Mouse (Mus musculus) cerebellum, postnatal 4 days (tissue): ENCODE results near the gene Olfr310.

Experiments used
- DNase-seq, 2 experiments: peaks; one replicate each; pipeline ENCODE4 v3.0.0; 2022; ENCODE audit warnings: low spot score in 2 of 2, mixed read lengths in 1 of 2

The Olfr310 gene

DNA sequence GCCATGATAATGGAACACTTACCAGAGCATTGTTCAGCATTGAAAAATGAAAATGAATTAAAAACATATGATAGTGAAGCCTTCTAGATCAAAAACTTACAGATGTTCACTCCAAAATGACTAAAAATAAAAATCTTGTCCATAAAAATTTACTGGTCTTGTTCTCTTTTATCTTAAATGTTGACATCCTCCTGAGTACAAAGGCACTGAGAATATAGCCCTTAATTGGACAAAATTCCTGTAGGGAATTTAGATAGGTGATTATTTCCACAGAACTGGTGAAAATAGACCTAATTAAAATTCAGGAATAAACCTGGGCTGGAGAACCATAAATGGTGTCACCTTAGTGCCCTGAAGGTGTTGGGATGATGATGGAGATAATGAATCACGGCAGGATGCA, at the start of gene Olfr310:
Olfr310 (minus strand) TSS at position 101 of the 400 bp plus-strand sequence.
- DNase-seq: no peak

- no peak for DNase-seq
Measured at GRCm38 (mm10) chr7:86325530-86325929, 48.6 kb upstream of the Olfr310 start, which contains the start of gene Olfr308. Olfr308 (minus strand) TSS chr7:86325630.

DNA sequence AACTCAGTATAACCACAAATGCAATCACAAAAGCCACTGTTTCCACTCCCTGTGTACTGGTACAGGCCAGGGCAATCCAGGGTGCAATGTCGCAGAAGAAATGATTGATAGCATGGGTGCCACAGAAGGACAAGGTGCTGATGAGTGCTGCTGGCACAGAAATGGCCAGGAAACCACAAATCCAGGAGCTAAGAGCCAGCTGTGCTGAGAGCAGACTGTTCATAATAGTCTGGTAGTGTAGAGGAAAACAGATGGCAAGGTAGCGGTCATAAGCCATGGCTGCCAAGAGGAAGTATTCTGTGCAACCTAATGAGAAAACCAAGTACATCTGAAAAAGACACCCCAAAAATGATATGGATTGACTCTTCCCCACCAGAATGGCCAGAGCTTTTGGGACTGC, 44.4 kb upstream of the Olfr310 start:
- no peak for DNase-seq

GRCm38 (mm10) chr7:86313608-86314007, 36.6 kb upstream of the Olfr310 start, which contains the start of gene Olfr309:
Olfr309 (minus strand) TSS chr7:86313708.
- DNase-seq: no peak

GRCm38 (mm10) chr7:86246208-86246607, 30.8 kb downstream of the Olfr310 start, which contains the start of gene Vmn2r76:
Vmn2r76 (minus strand) TSS chr7:86246308.
- no peak for DNase-seq
